ENCODE assay signal across 14 mouse cellular contexts in the genomic region with DNA sequence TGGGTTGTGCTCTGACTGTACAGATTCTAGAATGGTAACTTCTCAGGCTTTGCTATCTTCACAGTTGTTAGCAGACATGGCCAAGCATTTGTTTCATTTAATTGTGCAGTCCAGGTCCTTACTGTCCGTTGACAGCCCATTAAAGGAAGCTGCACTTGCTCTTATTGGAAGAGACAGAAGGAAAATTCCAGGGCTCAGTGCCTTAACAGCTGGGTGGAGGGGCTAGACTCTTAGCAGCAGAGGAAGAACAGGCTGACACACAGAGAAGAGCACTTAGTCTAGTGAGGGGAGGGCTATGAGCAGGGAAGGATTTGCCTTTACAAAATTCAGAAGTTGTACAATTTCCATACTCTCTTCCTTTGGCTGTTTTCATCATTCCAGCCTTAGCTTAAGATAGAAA.
"Had no signal": no experiment of that assay in that cellular context is flagged by ENCODE, and none has a peak within 500 bp of the region (broad histone marks: within the 10 kb centered on the region; RNA-seq: fewer than 3 reads in every experiment).

No protein-coding gene starts in this region.

- H3K36me3 ChIP-seq: limb, embryonic 13.5 days; midbrain, embryonic 13.5 days; neural tube, embryonic 15.5 days; stomach, embryonic 15.5 days had no signal

- ATAC-seq: midbrain, embryonic 13.5 days had no signal

- H3K4me3 ChIP-seq: layer of hippocampus, adult 2 months; limb, embryonic 13.5 days; midbrain, embryonic 13.5 days; myocyte; neural tube, embryonic 15.5 days; stomach, embryonic 15.5 days had no signal

- DNase-seq: kidney, adult 11 months; kidney, postnatal 36 days; left cerebral cortex, postnatal 4 days; right cerebral cortex, adult 18-20 months; right cerebral cortex, postnatal 25 days; spleen, adult 18-20 months; thymus, postnatal 4 days had no signal

- H3K9ac ChIP-seq: limb, embryonic 13.5 days; liver, embryonic 14.5 days; midbrain, embryonic 13.5 days; neural tube, embryonic 15.5 days; stomach, embryonic 15.5 days had no signal

- H3K4me1 ChIP-seq: midbrain, embryonic 13.5 days; stomach, embryonic 15.5 days had no signal

- H3K9me3 ChIP-seq: limb, embryonic 13.5 days; midbrain, embryonic 13.5 days; neural tube, embryonic 15.5 days; stomach, embryonic 15.5 days had no signal

- H3K27ac ChIP-seq: layer of hippocampus, adult 2 months; limb, embryonic 13.5 days; liver, embryonic 14.5 days; midbrain, embryonic 13.5 days; neural tube, embryonic 15.5 days; stomach, embryonic 15.5 days had no signal

- H3K27me3 ChIP-seq: limb, embryonic 13.5 days; midbrain, embryonic 13.5 days; neural tube, embryonic 15.5 days; stomach, embryonic 15.5 days had no signal

- H3K4me2 ChIP-seq: limb, embryonic 13.5 days; midbrain, embryonic 13.5 days; neural tube, embryonic 15.5 days; stomach, embryonic 15.5 days had no signal
